Mouse (Mus musculus) spleen, adult 2 months (tissue): ENCODE data around the gene Sync.

Source experiments
- CTCF ChIP-seq: fragments of 200-500 bp; IDR thresholded peaks from 2 replicates; pipeline ENCODE4 v1.5.1; 2011; ENCODE audit warnings: mild to moderate bottlenecking, inconsistent platforms; ENCODE audit not compliant: insufficient read depth, insufficient read length, insufficient replicate concordance; ENCODE audit errors: extremely low read depth
- POLR2A ChIP-seq: fragments of 200-500 bp; IDR thresholded peaks from 2 replicates; pipeline ENCODE4 v1.6.1; 2011; ENCODE audit warnings: low read depth, low read length, inconsistent platforms

- no peak for TF ChIP-seq CTCF
- no peak for TF ChIP-seq POLR2A
Observed at GRCm38 (mm10) chr4:129332846-129333245, 45.4 kb downstream of the Sync start.
